Mouse (Mus musculus): Measurements from ENCODE around the gene Map2k4.

GRCm38 (mm10) chr11:65704861-65705260 is 83.2 kb downstream of the Map2k4 start:
- no peak for TF ChIP-seq POLR2A (IDR thresholded peaks at IDR 0.05; ENCODE audit: borderline replicate concordance, extremely low read depth, low read depth, low read length)
- TF ChIP-seq CTCF (IDR thresholded peaks at IDR 0.05; ENCODE audit: insufficient read depth, low read length), result no peak

All from lung, adult 2 months (tissue).